Mouse (Mus musculus) kidney, adult 10 weeks (tissue): ENCODE data around the gene Fam78a. TPM values are rescaled to one million over a fixed set of nuclear protein-coding genes. Genes with fewer than 3 reads are reported as not detected.

Experiments used
- polyA plus RNA-seq: library from polyadenylated mRNA; stranded (reverse); fragments of 350-450 nt; fragmentation: Illumina TruSeq; extraction: RNeasy Lipid Tissue Mini Kit (QIAGEN cat#74804); gene quantifications from one replicate; pipeline ENCODE4 v1.2.3, GENCODE M21; 2014; ENCODE audit warnings: low read depth, low replicate concordance

Gene Fam78a
- polyA plus RNA-seq: 0.40 TPM

GRCm38 (mm10) chr2:32084111-32084871 is at the start of gene Fam78a:
Fam78a (minus strand) TSS chr2:32084857.

GRCm38 (mm10) chr2:32095351-32096121 is 10.9 kb upstream of the Fam78a start, which contains the start of gene Plpp7:
Plpp7 (plus strand) TSS chr2:32095528.

Other genes starting within 250 kb of the Fam78a start
- gene Fibcd1, start 238.9 kb downstream of the Fam78a start, polyA plus RNA-seq: not detected
- gene Lamc3, start 197.6 kb downstream of the Fam78a start, polyA plus RNA-seq: 0.89 TPM
- gene Aif1l, start 134.7 kb downstream of the Fam78a start, polyA plus RNA-seq: 155 TPM
- gene Nup214, start 110.4 kb downstream of the Fam78a start, polyA plus RNA-seq: 41.7 TPM
- not detected for gene Plpp7, start 10.7 kb upstream of the Fam78a start, polyA plus RNA-seq
- 21.5 TPM for gene Prrc2b, start 66.2 kb upstream of the Fam78a start, polyA plus RNA-seq
- gene Pomt1, start 151.7 kb upstream of the Fam78a start, polyA plus RNA-seq: 8.6 TPM
- 17.3 TPM for gene Uck1, start 175.3 kb upstream of the Fam78a start, polyA plus RNA-seq
- 11.1 TPM for gene Golga2, start 202.5 kb upstream of the Fam78a start, polyA plus RNA-seq
- gene Swi5, start 203.2 kb upstream of the Fam78a start, polyA plus RNA-seq: 354 TPM